Mouse (Mus musculus) G1E (cell line): ENCODE results near the gene Tjp3.

ENCODE experiments used
- CTCF ChIP-seq: IDR thresholded peaks from 2 replicates; pipeline ENCODE4 v1.5.1; 2012; ENCODE audit warnings: low read depth, low read length, inconsistent platforms, mixed read lengths
- GATA1 ChIP-seq: IDR thresholded peaks from 2 replicates; pipeline ENCODE4 v1.6.1; 2012; ENCODE audit warnings: borderline replicate concordance, low read length, inconsistent platforms, mixed read lengths
- TAL1 ChIP-seq: conservative IDR thresholded peaks from 2 replicates; pipeline ENCODE4 v1.6.1; 2012; ENCODE audit warnings: low read depth, low read length, inconsistent platforms, mixed read lengths

DNA sequence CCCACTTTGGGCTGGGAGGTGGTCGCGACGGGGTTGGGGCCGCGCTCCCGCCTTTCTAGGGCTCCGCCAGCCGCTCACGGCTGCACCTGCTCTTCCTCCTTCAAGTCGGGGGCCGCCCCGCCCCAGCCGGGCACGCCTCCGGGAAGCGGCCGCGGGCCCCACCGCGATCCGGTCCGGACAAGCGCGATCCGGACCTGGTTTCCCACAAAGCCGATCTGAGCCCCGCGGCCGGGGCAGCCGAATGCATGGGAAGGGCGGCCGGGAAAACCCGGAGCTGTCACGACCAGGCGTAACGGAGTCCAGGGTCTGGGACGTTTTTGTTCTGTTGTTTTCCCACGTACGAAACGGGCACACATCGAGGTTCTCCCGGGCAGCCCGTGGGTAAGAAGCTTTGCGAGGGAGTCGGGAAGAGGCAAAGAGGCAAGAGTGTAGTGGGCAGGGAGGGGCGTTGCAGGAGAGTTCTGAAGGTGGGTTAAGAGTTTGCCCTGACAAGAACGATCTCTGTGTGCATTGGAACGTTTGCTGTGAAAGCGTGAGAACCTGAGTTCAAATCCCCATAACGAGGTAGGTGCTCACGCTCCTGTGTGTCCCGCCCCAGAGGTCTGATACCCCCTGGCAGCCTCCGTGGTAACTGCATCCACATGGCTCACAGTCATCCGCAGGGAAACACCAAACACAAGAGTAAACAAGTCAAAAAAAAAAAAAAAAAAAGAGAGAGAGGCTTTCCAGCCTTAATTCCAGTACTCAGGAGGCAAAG, 5.5 kb downstream of the Tjp3 start:
- TF ChIP-seq CTCF (no peak), TAL1 (no peak), GATA1 (no peak)
